Mouse (Mus musculus) liver, postnatal 0 days (tissue): ENCODE results near the gene Atp2a2. TPM values are rescaled to one million over a fixed set of nuclear protein-coding genes. Genes with fewer than 3 reads are reported as not detected.

ENCODE experiments used
- ATAC-seq: fragments of 200-750 bp; cut with Nextera tagmentation; 2 replicates; pipeline ENCODE4 v1.8.0; 2017; ENCODE audit warnings: mild to moderate bottlenecking, moderate library complexity
- DNase-seq: peaks from one replicate; pipeline ENCODE4 v3.0.0-alpha.2; 2016
- H3K27ac ChIP-seq: fragments of 300-500 bp; sonication (generic); 2 replicates; pipeline ENCODE4 v1.5.1; 2014; ENCODE audit warnings: antibody characterized with exemption, moderate library complexity, mild to moderate bottlenecking, low read depth
- H3K27me3 ChIP-seq: fragments of 300-500 bp; sonication (generic); 2 replicates; pipeline ENCODE4 v1.6.1; 2014; ENCODE audit warnings: low read length, control low read depth, mixed read lengths; ENCODE audit not compliant: insufficient read depth
- H3K36me3 ChIP-seq: fragments of 300-500 bp; sonication (generic); replicated peaks from 2 replicates; pipeline ENCODE4 v1.6.1; 2014; ENCODE audit warnings: mild to moderate bottlenecking, control low read depth, low read length, moderate library complexity, mixed read lengths; ENCODE audit not compliant: insufficient read depth
- H3K4me1 ChIP-seq: fragments of 300-500 bp; sonication (generic); 2 replicates; pipeline ENCODE4 v1.6.1; 2014; ENCODE audit warnings: antibody characterized with exemption, mild to moderate bottlenecking, control low read depth; ENCODE audit not compliant: insufficient read depth
- H3K4me2 ChIP-seq: fragments of 300-500 bp; sonication (generic); 2 replicates; pipeline ENCODE4 v1.6.1; 2014; ENCODE audit warnings: low read depth, mild to moderate bottlenecking, low read length, moderate library complexity, mixed read lengths
- H3K4me3 ChIP-seq: fragments of 300-500 bp; sonication (generic); 2 replicates; pipeline ENCODE4 v1.5.1; 2014; ENCODE audit warnings: low read depth, low read length
- H3K9ac ChIP-seq: fragments of 300-500 bp; sonication (generic); replicated peaks from 2 replicates; pipeline ENCODE4 v1.6.1; 2014; ENCODE audit warnings: mild to moderate bottlenecking, moderate library complexity
- H3K9me3 ChIP-seq: fragments of 300-500 bp; sonication (generic); 2 replicates; pipeline ENCODE4 v1.6.1; 2016; ENCODE audit warnings: mild to moderate bottlenecking, control low read depth, low read length, mixed read lengths
- CTCF ChIP-seq: sonication (generic); IDR thresholded peaks from 2 replicates; pipeline ENCODE4 v1.5.1; 2016; ENCODE audit warnings: antibody characterized with exemption, low read depth
- EP300 ChIP-seq: IDR thresholded peaks from 2 replicates; pipeline ENCODE4 v1.6.1; 2016; ENCODE audit warnings: antibody characterized with exemption, low read depth, mild to moderate bottlenecking
- WGBS: fragments of 180-500 bp; shearing (Covaris S2); extraction: QIAGEN DNeasy Blood & Tissue Kit; methylation state at CpG from one replicate; pipeline ENCODE4 v1.1.7; 2014; ENCODE audit not compliant: insufficient replicate concordance; 5-methylcytosine and 5-hydroxymethylcytosine counted together
- polyA plus RNA-seq: library from polyadenylated mRNA; unstranded; fragments of >200 nt; fragmentation: Nextera tagmentation; extraction: Ambion mirVana; gene quantifications from 2 replicates; pipeline ENCODE4 v1.2.1, GENCODE M21; 2015

Gene Atp2a2
- polyA plus RNA-seq, 1 experiment from 2014 or later = 13.5 TPM

- Histone ChIP-seq H3K36me3 (no peaks in the 10 kb centered on the region), H3K4me3 (no peak overlapping the region), H3K27ac (no peak overlapping the region), H3K27me3 (no peaks in the 10 kb centered on the region), H3K4me1 (no peaks in the 10 kb centered on the region), H3K4me2 (no peak overlapping the region), H3K9me3 (no peaks in the 10 kb centered on the region), H3K9ac (no peak overlapping the region)
- TF ChIP-seq EP300 (no peak), CTCF (no peak)
- WGBS = 81% methylated on average over 12 of the region's 12 CpGs
- DNase-seq (no peak), ATAC-seq (no peak)
Measured at GRCm38 (mm10) chr5:122415465-122415864, 86.6 kb downstream of the Atp2a2 start.

GRCm38 (mm10) chr5:122414351-122414750, 87.7 kb downstream of the Atp2a2 start:
- H3K9ac ChIP-seq = no peak overlapping the region
- no peak overlapping the region for H3K27ac ChIP-seq
- H3K9me3 ChIP-seq = no peaks in the 10 kb centered on the region
- DNase-seq = no peak
- no peak overlapping the region for H3K4me2 ChIP-seq
- no peak overlapping the region for H3K4me3 ChIP-seq
- ATAC-seq = no peak
- WGBS = 90% methylated on average over 5 of the region's 5 CpGs
- no peak for TF ChIP-seq CTCF
- TF ChIP-seq EP300 = no peak
- no peaks in the 10 kb centered on the region for H3K4me1 ChIP-seq
- H3K27me3 ChIP-seq = no peaks in the 10 kb centered on the region
- 0 out of 2 replicates have a peak, but pooled peaks cover 2% of the 10 kb centered on the region for H3K36me3 ChIP-seq

- DNase-seq = no peak
- Histone ChIP-seq H3K9ac (no peak overlapping the region), H3K4me2 (no peak overlapping the region), H3K27ac (no peak overlapping the region), H3K27me3 (no peaks in the 10 kb centered on the region), H3K4me1 (no peaks in the 10 kb centered on the region), H3K9me3 (no peaks in the 10 kb centered on the region), H3K4me3 (no peak overlapping the region), H3K36me3 (0 out of 2 replicates have a peak, but pooled peaks cover 2% of the 10 kb centered on the region)
- TF ChIP-seq EP300 (no peak), CTCF (no peak)
- 55% methylated on average over 6 of the region's 6 CpGs for WGBS
- no peak for ATAC-seq
Measured at GRCm38 (mm10) chr5:122412826-122413225, 89.2 kb downstream of the Atp2a2 start.

- TF ChIP-seq EP300 (no peak), CTCF (no peak)
- DNase-seq (no peak), ATAC-seq (no peak)
- Histone ChIP-seq H3K27ac (no peak overlapping the region), H3K9ac (no peak overlapping the region), H3K4me2 (no peak overlapping the region), H3K9me3 (no peaks in the 10 kb centered on the region), H3K36me3 (peaks cover 6% of the 10 kb centered on the region), H3K4me1 (no peaks in the 10 kb centered on the region), H3K4me3 (no peak overlapping the region), H3K27me3 (no peaks in the 10 kb centered on the region)
- WGBS = 73% methylated on average over 5 of the region's 5 CpGs
Measured at GRCm38 (mm10) chr5:122411892-122412291, 90.1 kb downstream of the Atp2a2 start.

- Histone ChIP-seq H3K9me3 (no peaks in the 10 kb centered on the region), H3K4me3 (no peak overlapping the region), H3K27ac (no peak overlapping the region), H3K4me2 (no peak overlapping the region), H3K4me1 (no peaks in the 10 kb centered on the region), H3K36me3 (peaks cover 23% of the 10 kb centered on the region), H3K9ac (no peak overlapping the region), H3K27me3 (no peaks in the 10 kb centered on the region)
- 87% methylated on average over 19 of the region's 19 CpGs for WGBS
- DNase-seq = no peak
- ATAC-seq = no peak
- TF ChIP-seq CTCF (peak; percentile 37), EP300 (no peak)
Measured at GRCm38 (mm10) chr5:122409692-122410645, 92.1 kb downstream of the Atp2a2 start.

- peaks cover 59% of the 10 kb centered on the region for H3K36me3 ChIP-seq
Measured at GRCm38 (mm10) chr5:122405537-122405936, 96.5 kb downstream of the Atp2a2 start.

More at GRCm38 (mm10) chr5:122405537-122405936, 96.5 kb downstream of the Atp2a2 start:
- no peak overlapping the region for H3K4me2 ChIP-seq
- no peak for DNase-seq
- H3K4me3 ChIP-seq = no peak overlapping the region
- no peak overlapping the region for H3K27ac ChIP-seq
- TF ChIP-seq EP300 (no peak), CTCF (no peak)
- H3K27me3 ChIP-seq = no peaks in the 10 kb centered on the region
- no peaks in the 10 kb centered on the region for H3K9me3 ChIP-seq
- 79% methylated on average over 10 of the region's 10 CpGs for WGBS
- H3K4me1 ChIP-seq = peaks cover 1% of the 10 kb centered on the region
- ATAC-seq = peak; percentile 60
- no peak overlapping the region for H3K9ac ChIP-seq

Other genes with a start within 250 kb of the Atp2a2 start
- 1.1 and 1.2 TPM in 2 replicates for gene Tctn1, start 237.8 kb downstream of the Atp2a2 start, polyA plus RNA-seq
- 4.4 and 5.6 TPM in 2 replicates for gene Pptc7, start 217.9 kb downstream of the Atp2a2 start, polyA plus RNA-seq
- 2.7 and 3.0 TPM in 2 replicates for gene Rad9b, start 148.0 kb downstream of the Atp2a2 start, polyA plus RNA-seq
- gene Vps29, start 147.9 kb downstream of the Atp2a2 start, polyA plus RNA-seq = 93.1 and 104 TPM in 2 replicates
- gene Gpn3, start 130.3 kb downstream of the Atp2a2 start, polyA plus RNA-seq = 25.2 and 26.7 TPM in 2 replicates
- gene Fam216a, start 129.9 kb downstream of the Atp2a2 start, polyA plus RNA-seq = 9.8 and 10.3 TPM in 2 replicates
- 79.7 and 86.6 TPM in 2 replicates for gene Arpc3, start 110.3 kb downstream of the Atp2a2 start, polyA plus RNA-seq
- gene Anapc7, start 80.5 kb downstream of the Atp2a2 start, polyA plus RNA-seq = 11.0 and 11.8 TPM in 2 replicates
- 2.7 TPM in 2 replicates for gene Ift81, start 112.3 kb upstream of the Atp2a2 start, polyA plus RNA-seq
- gene P2rx7, start 141.7 kb upstream of the Atp2a2 start, polyA plus RNA-seq = 1.7 and 2.1 TPM in 2 replicates
- gene P2rx4, start 205.3 kb upstream of the Atp2a2 start, polyA plus RNA-seq = 36.0 and 36.2 TPM in 2 replicates